Mouse (Mus musculus) forebrain, embryonic 16.5 days (tissue): ENCODE results near the gene Sypl. TPM values are rescaled to one million over a fixed set of nuclear protein-coding genes. Genes with fewer than 3 reads are reported as not detected.

Experiments
- ATAC-seq: fragments of 200-750 bp; cut with Nextera tagmentation; 2 replicates; pipeline ENCODE4 v1.8.0; 2017; ENCODE audit warnings: mild to moderate bottlenecking, moderate library complexity
- H3K27ac ChIP-seq: fragments of 300-500 bp; sonication (generic); 2 replicates; pipeline ENCODE4 v1.5.1; 2014; ENCODE audit warnings: low read length, control low read depth
- H3K27me3 ChIP-seq: fragments of 300-500 bp; sonication (generic); replicated peaks from 2 replicates; pipeline ENCODE4 v1.6.1; 2014; ENCODE audit warnings: low read length; ENCODE audit not compliant: control insufficient read depth, insufficient read depth
- H3K36me3 ChIP-seq: fragments of 300-500 bp; sonication (generic); 2 replicates; pipeline ENCODE4 v1.6.1; 2014; ENCODE audit not compliant: control insufficient read depth, insufficient read depth
- H3K4me1 ChIP-seq: fragments of 300-500 bp; sonication (generic); replicated peaks from 2 replicates; pipeline ENCODE4 v1.6.1; 2014; ENCODE audit warnings: low read length; ENCODE audit not compliant: control insufficient read depth, insufficient read depth
- H3K4me2 ChIP-seq: fragments of 300-500 bp; sonication (generic); 2 replicates; pipeline ENCODE4 v1.6.1; 2014; ENCODE audit warnings: mild to moderate bottlenecking, low read length, control low read depth
- H3K4me3 ChIP-seq: fragments of 300-500 bp; sonication (generic); replicated peaks from 2 replicates; pipeline ENCODE4 v1.5.1; 2014; ENCODE audit warnings: mild to moderate bottlenecking, low read length, control low read depth
- H3K9ac ChIP-seq: fragments of 300-500 bp; sonication (generic); replicated peaks from 2 replicates; pipeline ENCODE4 v1.6.1; 2014; ENCODE audit warnings: low read depth, low read length, control low read depth
- H3K9me3 ChIP-seq: fragments of 300-500 bp; sonication (generic); 2 replicates; pipeline ENCODE4 v1.6.1; 2016; ENCODE audit warnings: low read length; ENCODE audit not compliant: control insufficient read depth
- WGBS: fragments of 180-500 bp; shearing (Covaris S2); extraction: QIAGEN DNeasy Blood & Tissue Kit; methylation state at CpG from one replicate; pipeline ENCODE4 v1.1.7; 2014; 5-methylcytosine and 5-hydroxymethylcytosine counted together
- polyA plus RNA-seq: library from polyadenylated mRNA; unstranded; fragments of >200 nt; fragmentation: Nextera tagmentation; extraction: Ambion mirVana; gene quantifications from 2 replicates; pipeline ENCODE4 v1.2.1, GENCODE M21; 2015

Gene Sypl
- polyA plus RNA-seq, 1 experiment from 2014 or later = 37.8 TPM

GRCm38 (mm10) chr12:32936246-32936946, 17.3 kb upstream of the Sypl start:
- H3K27ac ChIP-seq = no peak overlapping the region
- 83% methylated on average over 4 of the region's 4 CpGs for WGBS
- no peaks in the 10 kb centered on the region for H3K27me3 ChIP-seq
- no peak for ATAC-seq
- H3K4me2 ChIP-seq = no peak overlapping the region
- H3K4me1 ChIP-seq = no peaks in the 10 kb centered on the region
- H3K36me3 ChIP-seq = no peaks in the 10 kb centered on the region
- H3K4me3 ChIP-seq = no peak overlapping the region
- no peak overlapping the region for H3K9ac ChIP-seq
- H3K9me3 ChIP-seq = no peaks in the 10 kb centered on the region

GRCm38 (mm10) chr12:32941141-32941540, 12.6 kb upstream of the Sypl start:
- Histone ChIP-seq H3K27me3 (no peaks in the 10 kb centered on the region), H3K4me2 (no peak overlapping the region), H3K4me3 (no peak overlapping the region), H3K4me1 (no peaks in the 10 kb centered on the region), H3K9ac (no peak overlapping the region), H3K9me3 (no peaks in the 10 kb centered on the region), H3K36me3 (no peaks in the 10 kb centered on the region), H3K27ac (no peak overlapping the region)
- ATAC-seq = no peak
- WGBS = 92% methylated on average over 4 of the region's 4 CpGs

- Histone ChIP-seq H3K4me3 (no peak overlapping the region), H3K9ac (no peak overlapping the region), H3K9me3 (no peaks in the 10 kb centered on the region), H3K4me1 (no peaks in the 10 kb centered on the region), H3K27ac (no peak overlapping the region), H3K36me3 (no peaks in the 10 kb centered on the region), H3K4me2 (no peak overlapping the region), H3K27me3 (no peaks in the 10 kb centered on the region)
- ATAC-seq = no peak
- WGBS = 53% methylated on average over 4 of the region's 4 CpGs
Observed at GRCm38 (mm10) chr12:32943347-32943746, 10.3 kb upstream of the Sypl start.

- Histone ChIP-seq H3K9me3 (no peaks in the 10 kb centered on the region), H3K27ac (no peak overlapping the region), H3K9ac (no peak overlapping the region), H3K4me3 (no peak overlapping the region), H3K36me3 (no peaks in the 10 kb centered on the region), H3K27me3 (no peaks in the 10 kb centered on the region), H3K4me2 (no peak overlapping the region), H3K4me1 (no peaks in the 10 kb centered on the region)
- no peak for ATAC-seq
- WGBS = 59% methylated on average over 3 of the region's 3 CpGs
Observed at GRCm38 (mm10) chr12:32943951-32944350, 9.7 kb upstream of the Sypl start.

GRCm38 (mm10) chr12:32944884-32945454, 8.7 kb upstream of the Sypl start:
- no peak overlapping the region for H3K9ac ChIP-seq
- H3K36me3 ChIP-seq = no peaks in the 10 kb centered on the region
- no peak overlapping the region for H3K27ac ChIP-seq
- H3K4me1 ChIP-seq = no peaks in the 10 kb centered on the region
- H3K9me3 ChIP-seq = no peaks in the 10 kb centered on the region
- WGBS = 76% methylated on average over 8 of the region's 8 CpGs
- no peak overlapping the region for H3K4me2 ChIP-seq
- H3K4me3 ChIP-seq = no peak overlapping the region
- ATAC-seq = no peak
- no peaks in the 10 kb centered on the region for H3K27me3 ChIP-seq

GRCm38 (mm10) chr12:32946376-32946775, 7.3 kb upstream of the Sypl start:
- Histone ChIP-seq H3K4me2 (no peak overlapping the region), H3K4me1 (no peaks in the 10 kb centered on the region), H3K4me3 (no peak overlapping the region), H3K36me3 (no peaks in the 10 kb centered on the region), H3K9me3 (no peaks in the 10 kb centered on the region), H3K9ac (no peak overlapping the region), H3K27ac (no peak overlapping the region), H3K27me3 (no peaks in the 10 kb centered on the region)
- no peak for ATAC-seq
- WGBS = 81% methylated on average over 4 of the region's 4 CpGs

GRCm38 (mm10) chr12:32952416-32952815, 1.3 kb upstream of the Sypl start:
- no peak overlapping the region for H3K4me3 ChIP-seq
- peaks cover 9% of the 10 kb centered on the region for H3K4me1 ChIP-seq
- H3K27me3 ChIP-seq = no peaks in the 10 kb centered on the region
- no peak overlapping the region for H3K4me2 ChIP-seq
- H3K36me3 ChIP-seq = no peaks in the 10 kb centered on the region
- H3K9me3 ChIP-seq = no peaks in the 10 kb centered on the region
- WGBS = 35% methylated on average over 3 of the region's 3 CpGs
- no peak overlapping the region for H3K27ac ChIP-seq
- no peak for ATAC-seq
- H3K9ac ChIP-seq = no peak overlapping the region

GRCm38 (mm10) chr12:32953066-32953465, 625 bp upstream of the Sypl start:
- Histone ChIP-seq H3K4me1 (peaks cover 9% of the 10 kb centered on the region), H3K9me3 (no peaks in the 10 kb centered on the region), H3K27ac (peak overlapping the region; percentile 97), H3K27me3 (no peaks in the 10 kb centered on the region), H3K9ac (peak overlapping the region; percentile 80), H3K4me3 (peak overlapping the region; percentile 83), H3K36me3 (no peaks in the 10 kb centered on the region), H3K4me2 (peak overlapping the region; percentile 77)
- ATAC-seq = no peak
- 20% methylated on average over 6 of the region's 6 CpGs for WGBS

- Histone ChIP-seq H3K27me3 (no peaks in the 10 kb centered on the region), H3K36me3 (no peaks in the 10 kb centered on the region), H3K4me2 (peak overlapping the region; percentile 71), H3K9ac (peak overlapping the region; percentile 80), H3K4me1 (peaks cover 9% of the 10 kb centered on the region), H3K4me3 (peak overlapping the region; percentile 83), H3K9me3 (no peaks in the 10 kb centered on the region), H3K27ac (peak overlapping the region; percentile 97)
- peak; percentile 63; the same call in 1 of the 2 replicates for ATAC-seq
- under 1% methylated on average over 71 of the region's 71 CpGs for WGBS
Observed at GRCm38 (mm10) chr12:32954216-32955021, 728 bp downstream of the Sypl start.
